Mouse (Mus musculus) retina, embryonic 14.5 days (tissue): ENCODE data around the gene Grin2c.

ENCODE experiments used
- DNase-seq: peaks from one replicate; pipeline ENCODE4 v3.0.0-alpha.2; 2015; ENCODE audit warnings: low spot score

Gene Grin2c

DNA sequence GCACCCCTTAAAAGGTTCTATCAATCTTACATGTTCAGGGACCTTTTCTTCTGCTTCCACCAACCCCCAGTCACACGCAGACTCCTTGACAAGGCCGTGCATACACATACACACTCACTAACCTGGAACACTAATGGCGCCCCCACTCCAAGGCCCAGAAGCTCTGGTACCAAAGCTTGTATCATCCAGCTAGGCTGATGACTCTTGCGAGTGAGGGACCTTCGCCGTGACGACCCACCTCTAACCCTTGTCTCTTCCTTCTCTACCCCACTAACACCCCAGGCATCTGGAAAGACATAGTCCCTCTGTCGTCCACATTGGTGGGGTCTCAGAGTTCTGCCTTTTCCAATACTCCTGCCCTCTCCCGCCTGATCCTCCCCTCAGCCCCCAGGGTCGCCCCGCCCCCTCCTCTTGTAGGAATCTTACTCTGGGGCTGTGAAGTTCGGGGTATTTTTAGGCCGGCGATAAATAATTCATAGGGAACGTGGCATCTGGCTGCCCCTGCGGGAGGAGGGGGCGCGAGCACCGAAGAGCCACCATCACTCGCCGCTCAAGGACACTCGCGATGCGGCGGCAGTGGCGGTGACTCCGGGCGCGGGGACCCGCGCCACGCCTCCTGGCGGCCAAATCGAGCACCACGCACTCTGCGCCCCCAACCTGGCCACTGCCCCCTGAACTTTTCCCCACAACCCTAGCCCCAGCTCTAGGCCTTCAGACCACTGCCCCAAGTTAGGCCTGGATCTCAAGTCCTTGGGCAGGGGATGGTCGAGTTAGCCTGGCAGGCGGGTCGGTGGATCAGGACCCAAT is 2.0 kb downstream of the Grin2c start:
- DNase-seq = peak; percentile 76

DNA sequence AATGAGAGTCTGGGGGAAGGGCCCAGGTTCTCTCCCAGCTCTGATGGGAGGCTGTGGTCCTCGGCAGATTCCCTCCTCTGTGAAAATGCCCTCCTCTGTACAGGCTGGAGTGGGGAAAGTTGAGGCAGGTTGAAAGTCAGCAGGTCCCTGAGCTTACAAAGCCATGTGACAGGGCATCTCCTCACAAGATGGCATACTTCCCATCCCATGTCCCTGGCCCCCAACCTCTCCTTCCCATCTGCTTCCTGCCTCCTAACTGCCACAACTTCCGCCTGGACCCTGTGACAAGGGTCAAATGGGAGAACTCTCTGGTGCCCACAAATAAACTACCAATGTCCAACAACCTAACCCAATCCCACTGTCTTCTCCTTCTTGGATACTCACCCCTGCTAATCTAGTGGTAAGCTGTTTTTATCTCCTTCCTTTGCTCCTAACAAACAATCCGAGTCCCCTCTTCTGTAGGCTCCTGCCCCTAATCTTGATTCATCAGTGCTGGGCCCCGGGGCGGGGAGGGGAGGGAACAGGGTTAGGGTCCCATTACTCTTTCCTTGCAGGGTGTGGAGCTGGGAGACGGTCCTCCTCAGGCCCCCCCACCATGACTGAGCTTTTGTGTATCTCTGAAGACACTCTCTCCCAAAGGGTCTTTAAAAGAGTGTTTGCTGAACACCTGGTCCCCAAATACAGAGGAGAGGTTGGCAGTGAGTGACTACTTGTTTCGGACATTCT is 2.7 kb downstream of the Grin2c start:
- DNase-seq = no peak

DNA sequence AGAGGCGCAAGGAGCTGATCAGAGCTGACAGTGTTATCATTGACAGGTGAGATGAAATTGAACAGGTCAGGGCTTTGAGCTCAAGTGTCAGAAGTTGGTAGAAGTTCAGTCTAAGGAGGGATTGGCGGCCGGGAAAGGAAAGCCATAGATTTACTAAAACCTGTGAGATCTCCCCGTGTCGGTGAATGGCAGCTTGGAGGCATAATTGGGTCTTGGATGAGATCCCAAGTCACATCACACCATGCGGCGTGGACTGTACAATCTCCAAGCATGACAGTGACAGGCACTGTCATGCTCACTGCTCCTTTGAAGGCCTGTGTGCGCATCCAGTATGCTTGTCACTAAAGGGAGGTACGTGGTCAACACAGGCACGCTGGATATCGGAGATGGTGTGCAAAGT is 4.1 kb downstream of the Grin2c start:
- no peak for DNase-seq

DNA sequence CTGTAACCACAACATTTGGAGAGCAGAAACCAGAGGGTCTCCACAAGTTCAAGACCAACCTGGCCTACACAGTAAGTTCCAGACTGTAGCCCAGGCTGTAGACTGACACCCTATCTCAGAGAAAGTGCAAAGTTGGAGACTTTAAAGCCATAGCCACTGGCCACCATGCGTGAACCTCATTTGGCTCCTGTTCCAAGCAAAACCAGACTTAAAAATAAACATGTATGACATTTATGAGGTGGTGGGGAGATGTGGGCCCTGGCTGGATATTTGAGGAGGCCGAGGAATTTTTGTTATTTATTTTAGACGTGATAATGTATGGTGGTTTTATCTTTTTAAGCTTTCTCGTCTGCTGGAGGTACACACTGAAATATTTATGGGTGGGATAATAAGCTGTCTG is 7.9 kb downstream of the Grin2c start:
- DNase-seq = no peak

DNA sequence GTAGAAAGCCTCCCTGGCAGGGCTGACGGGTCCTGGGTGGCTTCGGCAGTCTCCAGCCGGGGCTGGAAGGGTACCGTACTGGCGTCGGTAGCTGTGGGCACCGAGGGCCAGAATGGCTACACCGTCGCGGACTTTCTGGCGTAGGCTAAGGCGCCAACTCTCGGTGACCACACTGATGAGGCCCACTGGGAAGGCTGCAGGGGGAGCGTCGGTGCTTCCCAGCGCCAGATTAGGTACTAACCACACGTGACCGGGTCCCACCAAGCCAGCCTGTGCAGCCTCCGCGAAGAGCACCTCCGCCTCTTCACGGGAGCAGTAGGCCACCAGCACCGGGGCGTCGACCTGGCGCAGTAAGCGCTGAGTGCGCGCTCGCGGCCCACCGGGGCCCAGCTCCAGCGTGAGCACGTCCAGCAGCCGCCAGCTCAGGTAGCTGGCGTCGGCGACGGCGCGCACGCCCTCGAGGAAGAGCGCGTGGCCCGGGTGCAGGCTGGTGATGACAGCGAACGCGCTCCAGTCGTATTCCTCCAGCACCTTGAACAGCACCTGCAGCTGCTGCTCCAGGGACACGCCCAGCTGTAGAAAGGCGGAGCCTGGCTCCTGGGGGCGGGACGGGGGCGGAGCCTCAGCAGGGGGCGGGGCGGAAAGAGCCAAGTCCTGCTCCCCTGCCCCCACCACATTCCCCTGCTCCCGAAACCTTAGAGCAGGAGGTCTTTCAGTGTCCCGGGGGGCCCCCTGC is 9.1 kb downstream of the Grin2c start:
- DNase-seq = no peak

DNA sequence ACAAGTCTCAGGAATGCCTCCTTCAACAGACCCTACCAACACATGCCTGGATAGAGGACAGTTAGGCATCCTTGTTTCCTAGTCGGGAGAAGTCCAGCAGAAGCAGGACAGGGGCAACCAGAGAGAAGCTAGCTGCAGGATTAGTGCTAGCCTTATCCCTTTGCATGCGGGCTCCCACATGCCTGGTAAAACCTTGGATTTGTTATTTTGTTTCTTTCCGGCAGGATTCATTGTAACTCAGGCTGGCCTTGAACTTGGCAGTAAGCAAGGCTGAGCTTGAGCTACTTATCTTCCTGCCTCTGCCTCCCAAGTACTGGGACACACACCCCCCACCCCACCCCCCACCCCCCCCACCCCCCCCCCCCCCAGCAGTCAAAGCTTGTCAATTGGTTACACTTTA is 15.8 kb downstream of the Grin2c start:
- no peak for DNase-seq

DNA sequence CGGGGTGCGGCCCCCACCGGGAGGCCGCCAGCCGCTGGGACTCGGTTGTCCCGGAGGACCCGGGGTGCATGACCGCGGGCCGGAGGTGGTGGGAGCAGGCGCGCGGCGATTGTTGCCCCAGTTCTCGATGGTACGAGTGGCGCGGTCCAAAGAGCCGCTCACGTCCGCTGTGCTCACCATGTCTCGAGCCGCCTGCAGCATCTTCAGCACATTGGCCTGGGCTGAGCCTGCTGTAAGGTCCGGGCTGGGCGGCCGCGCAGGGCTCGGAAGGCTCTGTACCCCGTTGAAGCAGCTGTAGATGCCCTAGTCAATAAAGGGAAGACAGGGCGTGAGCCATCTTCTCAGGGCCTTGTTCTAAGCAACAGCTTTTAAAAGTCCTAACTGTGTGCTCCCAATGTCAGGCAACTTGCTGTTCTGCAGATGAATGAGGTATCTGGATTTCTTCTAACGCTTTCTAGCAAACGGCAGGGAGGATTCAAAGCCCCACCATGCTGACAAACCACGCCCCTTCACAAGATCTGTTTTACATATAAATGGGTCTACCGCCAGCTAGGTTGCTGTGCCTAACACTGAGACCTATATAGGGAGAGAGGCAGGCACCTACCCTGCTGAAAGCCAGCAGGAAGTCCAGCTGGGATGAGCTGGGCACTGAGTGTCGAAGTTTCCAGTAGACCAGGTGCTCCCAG is 16.5 kb downstream of the Grin2c start:
- peak; percentile 30 for DNase-seq

DNA sequence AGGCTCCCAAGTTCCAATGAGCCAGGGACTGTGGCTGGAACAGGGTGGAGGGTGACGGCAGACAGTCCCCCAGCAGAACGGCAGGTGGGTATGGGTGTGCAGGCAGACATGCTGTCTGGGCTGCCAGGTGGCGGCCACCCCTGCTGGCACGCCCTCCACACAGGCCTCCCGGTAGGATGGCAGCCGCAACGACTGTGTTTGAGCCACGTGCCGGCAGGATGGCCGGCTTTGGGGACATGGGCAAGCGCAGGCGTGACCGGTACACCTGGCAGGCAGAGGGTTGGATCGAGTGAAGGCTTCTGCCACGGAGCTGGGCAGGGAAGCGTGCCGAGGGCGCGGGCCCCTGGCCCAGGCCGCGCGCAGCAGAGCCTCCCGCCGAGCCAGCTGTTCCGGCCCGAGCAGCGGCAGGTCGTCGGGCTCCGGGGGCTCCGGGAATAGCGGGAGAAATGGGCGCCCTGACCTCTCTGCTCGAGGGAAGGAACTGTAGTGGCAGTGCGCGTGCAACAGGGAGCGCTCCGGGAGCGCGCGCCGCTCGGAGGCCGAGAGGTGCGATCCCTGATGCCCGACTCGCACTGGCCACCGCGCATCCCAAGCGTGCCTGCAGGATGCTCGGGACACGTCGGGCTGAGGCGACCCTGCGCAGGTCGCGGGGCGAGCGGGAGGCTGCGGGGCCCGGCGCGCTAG is 17.2 kb downstream of the Grin2c start:
- DNase-seq = peak; percentile 64

DNA sequence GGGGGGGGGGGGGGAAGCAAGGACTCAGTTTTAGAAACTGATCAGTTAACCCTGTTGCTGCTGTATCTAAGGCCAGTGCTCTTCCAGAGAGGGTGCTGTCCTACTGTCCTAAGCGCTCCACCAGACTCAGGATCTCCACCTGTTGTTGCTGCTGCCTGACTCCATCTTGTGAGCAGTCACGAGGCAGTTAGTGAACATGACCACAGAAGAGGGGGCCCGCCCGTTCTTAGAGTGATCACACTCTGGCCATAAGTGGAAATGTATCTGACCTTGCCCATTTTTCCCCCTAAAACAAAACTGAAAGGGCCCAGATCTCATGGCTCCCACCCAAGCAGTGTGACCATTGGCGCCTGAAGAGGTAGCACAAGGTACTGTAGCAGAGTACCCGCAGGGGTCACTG is 19.1 kb downstream of the Grin2c start:
- no peak for DNase-seq

DNA sequence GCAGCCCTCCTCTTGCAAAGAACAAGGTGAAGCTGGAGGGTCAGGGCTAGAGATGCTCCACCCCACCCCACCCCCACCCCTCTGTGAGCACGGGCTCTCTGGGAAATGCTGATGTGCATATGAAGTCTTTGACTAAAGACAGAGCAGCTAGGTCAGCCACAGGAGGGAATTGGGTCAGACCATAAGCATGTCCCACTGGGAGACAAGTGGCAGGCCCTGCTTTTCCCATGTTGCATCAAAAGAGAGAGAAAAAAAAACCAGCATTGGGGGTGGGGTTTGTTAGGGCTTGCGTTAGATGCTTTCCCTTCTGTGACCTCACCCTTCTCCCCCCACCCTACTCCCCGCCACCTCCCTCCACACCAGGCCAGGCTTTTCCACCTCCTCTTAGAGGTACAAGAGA is 19.8 kb downstream of the Grin2c start:
- peak; percentile 65 for DNase-seq

DNA sequence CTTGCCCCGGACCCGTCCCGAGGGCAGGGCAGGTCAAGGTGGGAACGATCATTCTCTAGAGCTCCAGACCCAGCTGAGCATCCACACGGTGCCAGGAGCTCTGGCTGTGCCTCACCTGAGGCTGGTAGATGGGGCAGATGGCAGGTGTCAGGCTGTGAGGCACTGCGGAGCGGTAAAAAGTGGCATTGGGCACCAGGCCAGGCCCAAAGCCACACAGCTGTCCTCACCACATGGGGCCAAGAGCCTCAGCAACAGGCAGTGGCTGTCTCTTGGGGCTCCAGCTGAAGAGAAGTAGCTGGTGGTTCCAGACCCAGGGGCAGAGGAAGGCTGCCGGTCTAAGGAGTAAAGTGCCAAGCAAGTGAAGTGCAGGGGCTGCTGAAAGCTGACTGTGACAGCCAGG is 20.7 kb downstream of the Grin2c start:
- no peak for DNase-seq

DNA sequence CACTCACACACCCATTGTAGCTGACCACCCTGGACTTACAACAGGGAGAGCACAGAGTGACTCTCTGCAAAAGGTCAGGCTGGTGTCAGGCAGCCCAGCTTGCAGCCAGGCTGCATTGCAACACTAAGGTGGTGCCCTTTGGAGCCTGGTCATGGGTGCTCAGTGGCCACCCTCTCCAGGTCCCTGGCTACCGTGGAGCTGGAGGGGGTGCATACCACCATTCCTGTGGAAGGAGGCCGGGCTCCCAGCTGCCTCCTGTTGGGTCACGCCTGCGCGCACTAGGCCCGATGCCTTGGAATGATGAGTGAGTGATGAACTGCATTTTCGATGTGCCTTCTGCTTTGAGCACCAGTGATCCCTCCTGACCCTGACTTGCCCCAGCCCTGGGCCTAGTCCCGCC is 22.2 kb downstream of the Grin2c start:
- DNase-seq = no peak

DNA sequence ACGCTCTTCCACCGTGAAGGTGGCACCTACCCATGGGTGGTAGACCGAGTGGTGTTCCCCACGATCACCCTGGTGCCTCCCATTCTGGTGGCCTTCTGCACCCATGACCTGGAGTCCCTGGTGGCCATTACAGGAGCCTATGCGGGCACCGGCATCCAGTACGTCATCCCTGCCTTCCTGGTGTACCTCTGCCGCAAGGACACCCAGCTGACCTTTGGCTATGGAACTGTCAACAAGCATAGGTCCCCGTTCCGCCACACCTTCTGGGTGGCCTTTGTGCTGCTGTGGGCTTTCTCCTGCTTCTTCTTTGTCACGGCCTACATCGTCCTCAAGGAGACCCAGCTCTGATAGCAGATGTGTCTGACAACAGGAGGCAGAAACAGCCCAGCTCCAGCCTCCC is 23.3 kb downstream of the Grin2c start:
- no peak for DNase-seq

DNA sequence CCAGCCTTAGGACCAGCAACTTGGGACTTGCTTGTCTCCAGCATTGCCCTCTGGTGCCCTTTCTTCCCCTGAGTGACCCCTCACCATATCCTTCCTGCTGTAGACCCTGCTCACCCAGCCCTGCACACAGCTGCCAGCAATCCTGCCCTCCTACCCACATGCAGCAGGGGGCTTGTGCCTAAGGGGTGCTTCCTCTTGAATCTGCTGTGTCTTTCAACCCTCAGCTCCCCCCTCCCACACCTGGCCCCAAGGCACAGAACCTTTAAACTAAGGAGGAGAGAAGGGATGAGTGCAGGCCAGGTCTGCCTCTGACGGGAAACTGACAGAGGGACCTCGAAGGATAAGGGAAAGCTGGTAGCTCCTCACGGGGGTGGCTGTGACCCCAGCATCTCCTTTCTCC is 24.3 kb downstream of the Grin2c start:
- DNase-seq = no peak

DNA sequence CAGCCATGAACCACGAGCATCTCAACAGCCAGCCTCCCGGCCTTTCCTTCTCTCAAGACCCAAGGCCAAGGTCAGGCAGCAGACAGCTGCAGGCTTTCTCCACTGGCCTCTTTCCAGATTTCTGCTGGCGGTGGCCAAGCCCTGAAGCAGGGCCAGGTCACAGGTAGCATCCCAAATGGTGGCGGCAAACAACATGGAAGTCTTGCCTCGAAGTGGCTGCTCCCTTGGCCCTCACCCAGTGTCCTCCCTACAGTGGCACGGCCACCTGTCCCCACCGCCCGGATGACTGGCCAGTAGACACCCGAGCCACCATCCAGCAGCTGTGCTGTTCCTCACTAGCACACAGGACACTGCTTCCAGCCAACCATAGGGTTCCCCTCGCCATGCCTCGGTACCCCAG is 25.6 kb downstream of the Grin2c start:
- DNase-seq = no peak

DNA sequence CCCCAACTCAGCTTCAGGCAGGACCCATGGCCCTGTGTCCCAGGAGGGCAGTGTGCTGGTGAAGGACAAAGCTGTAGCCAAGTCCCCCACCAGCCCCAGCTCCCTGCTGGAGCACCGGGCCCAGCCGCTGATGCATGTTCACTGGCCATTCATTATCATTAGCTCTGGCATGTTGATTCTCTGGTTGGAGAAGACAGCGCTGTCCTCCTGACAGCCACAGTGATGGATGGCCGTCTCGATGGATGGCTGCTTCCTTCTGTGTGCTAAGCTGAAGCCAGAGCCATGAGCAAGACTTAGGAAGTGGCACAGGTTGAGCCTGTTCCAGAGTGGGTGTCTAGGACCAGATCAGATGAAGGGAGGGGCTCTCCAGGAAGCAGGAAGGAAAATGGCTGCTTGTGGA is 30.5 kb downstream of the Grin2c start:
- DNase-seq = no peak

DNA sequence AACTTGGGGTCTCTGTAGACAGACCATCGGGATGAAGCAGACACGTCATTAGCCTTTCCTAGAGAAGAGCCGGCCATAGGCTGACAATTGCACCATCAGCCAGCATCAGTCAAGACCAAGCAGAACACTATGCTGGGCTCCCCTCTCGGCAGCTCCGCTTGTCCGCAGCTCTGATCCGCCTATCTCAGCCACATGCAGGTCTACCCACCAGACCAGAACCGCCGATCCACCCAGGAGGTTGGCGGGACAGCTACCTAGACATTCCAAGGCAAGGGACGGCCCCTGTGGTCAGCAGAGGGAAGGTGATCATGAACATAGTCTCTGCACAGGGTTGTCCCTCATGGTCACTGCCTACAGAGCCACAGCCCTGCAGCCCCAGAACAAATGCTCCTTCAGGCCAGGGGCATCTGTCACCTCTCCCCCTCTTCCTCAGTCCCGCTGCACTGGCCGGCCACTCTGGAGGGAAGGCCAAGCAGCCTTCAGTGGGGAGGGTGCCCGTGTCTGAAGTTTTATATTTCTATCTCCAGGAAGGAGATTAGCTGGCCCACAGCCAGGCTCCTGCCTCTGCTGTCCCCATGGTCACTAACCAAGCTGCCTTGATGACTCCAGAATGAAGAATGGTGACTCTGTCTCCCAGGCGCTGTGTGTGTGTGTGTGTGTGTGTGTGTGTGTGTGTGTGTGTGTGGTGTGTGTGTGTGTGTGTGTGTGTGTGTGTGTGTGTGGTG is 32.6 kb downstream of the Grin2c start:
- DNase-seq = no peak

DNA sequence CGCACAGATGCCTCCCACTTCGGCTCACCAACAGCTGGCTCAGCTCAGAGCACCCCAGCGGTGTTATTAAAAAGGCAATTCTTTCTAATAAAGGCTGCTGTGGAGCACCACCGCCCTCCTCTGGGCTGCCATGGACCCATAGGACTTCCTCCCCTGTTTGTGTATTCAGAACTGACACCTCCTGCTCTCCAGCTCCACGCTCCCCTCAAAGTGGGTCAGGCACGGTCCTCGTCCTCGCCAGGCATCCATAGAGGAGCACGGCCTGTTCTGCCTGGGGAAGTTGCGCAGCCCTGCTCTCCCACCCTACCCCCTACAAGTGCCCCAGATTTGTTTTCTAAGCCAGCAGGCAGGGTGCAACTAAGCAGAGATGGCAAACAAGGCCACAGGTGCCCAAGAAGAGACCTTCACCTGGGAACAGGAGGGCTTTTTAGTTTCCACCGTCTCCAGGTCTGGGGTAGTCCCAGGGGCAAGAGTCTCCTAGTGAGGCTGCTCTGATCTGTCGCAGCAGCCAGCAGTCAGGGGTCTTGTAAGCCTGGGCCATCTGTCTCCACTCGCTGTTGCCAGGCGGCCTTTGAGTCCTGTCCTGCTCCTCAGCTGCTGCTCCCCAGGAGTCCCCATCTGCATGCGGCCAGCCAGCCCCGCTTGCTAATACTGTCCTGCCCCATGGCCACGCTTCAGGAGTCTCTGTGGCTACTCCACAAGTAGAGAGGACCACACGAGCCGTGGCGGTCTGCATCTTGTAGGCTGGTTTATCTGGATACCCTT is 33.3 kb downstream of the Grin2c start:
- peak; percentile 68 for DNase-seq

DNA sequence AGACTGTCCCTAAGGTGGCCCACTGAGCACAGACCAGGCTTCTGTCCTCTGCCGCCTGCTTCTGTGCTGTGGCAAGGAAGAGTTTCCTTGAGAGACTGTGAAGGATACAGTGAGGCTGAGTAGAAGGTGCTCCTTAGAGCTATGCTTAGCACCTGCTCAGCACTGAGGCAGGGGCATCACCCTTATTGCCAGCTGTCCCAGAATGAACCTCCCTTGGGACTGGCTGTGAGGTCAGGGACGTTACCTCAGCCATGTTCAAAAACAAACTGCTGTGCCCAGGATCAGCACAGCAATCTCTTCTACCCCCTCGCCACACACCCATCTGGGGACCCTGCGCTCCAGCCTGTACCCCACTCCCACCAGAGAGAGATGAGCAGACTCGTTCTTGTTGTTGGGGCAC is 34.2 kb downstream of the Grin2c start:
- DNase-seq = no peak

DNA sequence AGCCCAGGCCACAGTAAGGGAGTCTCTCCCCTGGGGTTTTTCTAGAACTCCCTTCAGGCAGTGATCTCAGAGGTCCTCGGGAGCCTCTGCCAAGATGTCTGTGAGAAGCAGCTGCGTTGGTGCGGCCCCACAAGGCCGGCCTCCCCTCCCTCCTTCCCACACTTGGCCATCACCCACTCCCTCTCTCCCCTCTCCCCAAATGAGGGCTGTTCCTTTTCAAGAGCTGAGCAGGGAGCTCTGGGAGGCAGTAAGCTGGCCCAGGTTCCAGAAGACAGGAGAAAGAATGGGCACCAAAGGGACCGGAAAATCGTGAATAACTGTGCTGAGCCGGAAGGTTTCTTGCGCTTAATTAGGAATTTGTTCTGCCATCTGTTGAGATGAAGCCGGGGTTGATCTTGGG is 35.1 kb downstream of the Grin2c start:
- peak; percentile 49 for DNase-seq
